Mouse (Mus musculus): ENCODE measurements at regions not wholly inside any gene's neighbourhood (a gene's known extent, or its start where the extent isn't known, plus 50 kb on each side); places are given as distances from the start of the nearest gene placed in this dataset.

GRCm38 (mm10) chr1:184595449-184595848, 137.0 kb downstream of the Hlx start:
- WGBS = 92% methylated on average over 12 of the region's 12 CpGs
- Histone ChIP-seq H3K27ac (no peak overlapping the region), H3K27me3 (no peaks in the 10 kb centered on the region), H3K36me3 (ENCODE audit: poor library complexity, severe bottlenecking) (no peaks in the 10 kb centered on the region), H3K9me3 (replicated peaks) (no peaks in the 10 kb centered on the region), H3K4me1 (no peaks in the 10 kb centered on the region), H3K9ac (no peak overlapping the region), H3K4me2 (no peak overlapping the region), H3K4me3 (no peak overlapping the region)
- no peak for ATAC-seq

- Histone ChIP-seq H3K27ac (no peak overlapping the region), H3K4me2 (no peak overlapping the region), H3K4me3 (no peak overlapping the region), H3K9me3 (replicated peaks) (no peaks in the 10 kb centered on the region), H3K4me1 (no peaks in the 10 kb centered on the region), H3K9ac (no peak overlapping the region), H3K36me3 (ENCODE audit: poor library complexity, severe bottlenecking) (no peaks in the 10 kb centered on the region), H3K27me3 (no peaks in the 10 kb centered on the region)
- 60% methylated on average over 7 of the region's 7 CpGs for WGBS
- ATAC-seq = no peak
Observed at GRCm38 (mm10) chr1:184590634-184591033, 141.8 kb downstream of the Hlx start.

GRCm38 (mm10) chr1:184589277-184589676, 143.1 kb downstream of the Hlx start:
- WGBS = 80% methylated on average over 4 of the region's 4 CpGs

DNA sequence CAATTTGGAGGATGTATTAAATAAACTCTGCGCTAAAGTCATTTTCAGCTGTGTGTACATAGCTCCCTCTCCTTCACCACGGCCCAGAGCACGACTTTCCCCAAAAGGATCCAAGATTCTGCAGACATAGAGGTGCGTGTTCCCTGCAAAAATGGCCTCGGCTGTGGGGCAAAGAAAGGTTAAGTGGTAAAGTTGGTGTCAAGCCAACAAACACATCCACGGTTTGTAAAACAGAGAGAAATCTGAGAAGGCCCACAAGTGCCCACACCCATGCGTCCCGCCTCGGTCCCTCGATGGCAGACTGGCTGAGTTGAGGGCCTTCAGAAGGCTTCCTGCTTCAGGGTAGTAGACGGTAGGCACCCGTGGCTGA, 147.9 kb downstream of the Hlx start:
- H3K36me3 ChIP-seq (ENCODE audit: poor library complexity, severe bottlenecking) = no peaks in the 10 kb centered on the region
- no peaks in the 10 kb centered on the region for H3K4me1 ChIP-seq
- 91% methylated on average over 12 of the region's 12 CpGs for WGBS
- no peak for ATAC-seq
- no peaks in the 10 kb centered on the region for H3K27me3 ChIP-seq
- no peak overlapping the region for H3K4me2 ChIP-seq
- H3K9ac ChIP-seq = no peak overlapping the region
- H3K4me3 ChIP-seq = no peak overlapping the region
- H3K27ac ChIP-seq = no peak overlapping the region
- no peaks in the 10 kb centered on the region for H3K9me3 ChIP-seq (replicated peaks)

More at GRCm38 (mm10) chr1:184589277-184589676, 143.1 kb downstream of the Hlx start:
- Histone ChIP-seq H3K27ac (no peak overlapping the region), H3K4me2 (no peak overlapping the region), H3K36me3 (ENCODE audit: poor library complexity, severe bottlenecking) (no peaks in the 10 kb centered on the region), H3K9me3 (replicated peaks) (no peaks in the 10 kb centered on the region), H3K4me1 (no peaks in the 10 kb centered on the region), H3K9ac (no peak overlapping the region), H3K27me3 (no peaks in the 10 kb centered on the region), H3K4me3 (no peak overlapping the region)
- no peak for ATAC-seq

GRCm38 (mm10) chr1:184583751-184584504, 148.5 kb downstream of the Hlx start:
- Histone ChIP-seq H3K9ac (no peak overlapping the region), H3K4me1 (no peaks in the 10 kb centered on the region), H3K4me2 (no peak overlapping the region), H3K9me3 (replicated peaks) (no peaks in the 10 kb centered on the region), H3K27ac (no peak overlapping the region), H3K36me3 (ENCODE audit: poor library complexity, severe bottlenecking) (no peaks in the 10 kb centered on the region), H3K27me3 (no peaks in the 10 kb centered on the region), H3K4me3 (no peak overlapping the region)
- no peak for ATAC-seq
- 88% methylated on average over 6 of the region's 6 CpGs for WGBS

DNA sequence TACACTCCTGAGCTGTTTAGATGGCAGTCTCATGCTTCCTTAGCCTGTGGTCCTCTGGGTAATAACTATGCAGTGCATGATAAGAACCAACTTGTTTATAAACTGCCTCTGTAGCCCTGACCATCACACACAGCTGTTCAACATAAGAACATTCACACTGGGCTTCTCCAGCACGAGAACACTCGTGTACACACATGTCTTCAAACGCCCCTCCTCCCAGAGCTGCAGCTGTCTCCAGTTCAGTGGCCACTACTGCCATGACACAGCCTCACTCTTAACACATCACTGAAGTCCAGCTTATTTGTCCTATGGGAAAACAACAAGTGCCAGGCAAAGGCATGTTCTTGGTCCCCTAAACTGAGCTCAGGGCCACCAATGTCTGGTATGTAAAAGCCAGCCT, 152.9 kb downstream of the Hlx start:
- 87% methylated on average over 3 of the region's 3 CpGs for whole genome bisulfite sequencing
- no peaks in the 10 kb centered on the region for H3K27me3 ChIP-seq
- H3K4me3 ChIP-seq = no peak overlapping the region
- H3K9ac ChIP-seq = no peak overlapping the region
- H3K4me2 ChIP-seq = no peak overlapping the region
- no peak for ATAC-seq
- no peaks in the 10 kb centered on the region for H3K9me3 ChIP-seq (replicated peaks)
- H3K4me1 ChIP-seq = no peaks in the 10 kb centered on the region
- H3K27ac ChIP-seq = no peak overlapping the region
- no peaks in the 10 kb centered on the region for H3K36me3 ChIP-seq (ENCODE audit: poor library complexity, severe bottlenecking)

DNA sequence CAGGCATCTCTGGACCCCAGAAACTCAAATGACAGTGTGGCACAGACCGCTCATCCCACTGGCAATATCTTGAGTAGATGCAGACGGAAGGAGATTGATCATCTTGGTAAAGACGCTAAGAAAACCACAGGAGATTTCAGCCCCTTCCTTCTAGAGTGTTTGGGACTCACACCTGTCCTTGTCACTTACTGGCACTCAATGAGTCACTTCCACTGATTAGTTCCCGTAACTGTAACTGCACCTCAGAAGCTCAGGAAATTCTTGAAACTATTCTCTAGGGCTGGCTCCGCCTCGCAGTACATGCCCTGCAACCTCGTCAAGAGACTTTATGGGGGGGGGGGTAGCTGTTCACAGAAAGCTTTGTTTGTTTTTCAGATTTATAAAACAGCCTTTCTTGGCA, 155.9 kb downstream of the Hlx start:
- Histone ChIP-seq H3K9ac (no peak overlapping the region), H3K4me3 (no peak overlapping the region), H3K9me3 (replicated peaks) (no peaks in the 10 kb centered on the region), H3K27me3 (no peaks in the 10 kb centered on the region), H3K4me1 (no peaks in the 10 kb centered on the region), H3K36me3 (ENCODE audit: poor library complexity, severe bottlenecking) (no peaks in the 10 kb centered on the region), H3K4me2 (no peak overlapping the region), H3K27ac (no peak overlapping the region)
- no peak for ATAC-seq
- WGBS = 84% methylated on average over 7 of the region's 7 CpGs

DNA sequence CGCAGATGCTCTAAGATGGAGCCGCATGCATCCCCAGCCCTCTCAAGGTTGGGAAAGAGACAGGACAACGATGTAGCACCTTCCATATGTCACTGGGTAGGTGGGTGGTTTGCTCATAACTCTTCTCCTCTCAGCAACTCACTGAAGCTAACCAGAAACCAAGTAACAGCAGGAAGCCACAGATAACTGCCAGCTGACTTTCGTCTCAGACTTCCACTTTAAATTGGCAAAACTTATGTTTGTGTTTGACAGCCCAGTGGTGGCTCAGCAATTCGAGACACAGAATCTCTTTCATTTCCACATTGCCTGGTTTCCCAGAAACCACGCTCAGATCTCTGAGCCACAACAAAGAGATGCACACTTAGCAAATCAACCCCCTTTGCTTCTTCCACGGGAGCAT, 159.1 kb downstream of the Hlx start:
- WGBS = 77% methylated on average over 7 of the region's 7 CpGs
- no peaks in the 10 kb centered on the region for H3K36me3 ChIP-seq (ENCODE audit: poor library complexity, severe bottlenecking)
- H3K27ac ChIP-seq = no peak overlapping the region
- no peak overlapping the region for H3K4me2 ChIP-seq
- H3K27me3 ChIP-seq = no peaks in the 10 kb centered on the region
- no peak for ATAC-seq
- H3K9ac ChIP-seq = no peak overlapping the region
- H3K4me3 ChIP-seq = no peak overlapping the region
- H3K4me1 ChIP-seq = no peaks in the 10 kb centered on the region
- H3K9me3 ChIP-seq (replicated peaks) = no peaks in the 10 kb centered on the region

DNA sequence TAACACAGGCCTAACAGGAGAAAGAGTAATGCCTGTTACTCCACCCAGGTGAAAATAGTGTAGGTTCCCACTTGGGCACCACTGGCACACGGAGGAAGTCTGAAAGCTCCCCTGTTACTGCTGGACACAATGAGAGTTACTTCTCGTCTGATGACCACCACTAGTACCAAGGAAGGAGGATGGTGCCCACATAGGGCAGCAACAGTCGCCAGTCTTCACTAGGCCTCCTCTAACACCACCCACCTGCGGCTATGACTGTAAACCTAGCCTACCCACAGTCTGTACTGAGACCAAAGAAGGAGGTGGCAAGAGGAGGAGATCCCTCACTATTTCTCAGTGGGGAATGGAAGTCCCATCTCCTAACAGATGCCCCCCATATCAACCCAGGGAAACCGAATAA, 161.7 kb downstream of the Hlx start:
- Histone ChIP-seq H3K27ac (no peak overlapping the region), H3K9ac (no peak overlapping the region), H3K27me3 (no peaks in the 10 kb centered on the region), H3K4me2 (no peak overlapping the region), H3K4me1 (no peaks in the 10 kb centered on the region), H3K36me3 (ENCODE audit: poor library complexity, severe bottlenecking) (no peaks in the 10 kb centered on the region), H3K4me3 (no peak overlapping the region), H3K9me3 (replicated peaks) (no peaks in the 10 kb centered on the region)
- no peak for ATAC-seq
- WGBS = 87% methylated on average over 5 of the region's 5 CpGs

- no peak for ATAC-seq
- Histone ChIP-seq H3K27me3 (no peaks in the 10 kb centered on the region), H3K4me1 (no peaks in the 10 kb centered on the region), H3K36me3 (ENCODE audit: poor library complexity, severe bottlenecking) (no peaks in the 10 kb centered on the region), H3K27ac (no peak overlapping the region), H3K9me3 (replicated peaks) (no peaks in the 10 kb centered on the region), H3K4me2 (no peak overlapping the region), H3K9ac (no peak overlapping the region), H3K4me3 (no peak overlapping the region)
- WGBS = 89% methylated on average over 4 of the region's 4 CpGs
Observed at GRCm38 (mm10) chr1:184562926-184563325, 169.5 kb downstream of the Hlx start.

GRCm38 (mm10) chr1:184562239-184562638, 170.2 kb downstream of the Hlx start:
- Histone ChIP-seq H3K9ac (no peak overlapping the region), H3K27me3 (no peaks in the 10 kb centered on the region), H3K27ac (no peak overlapping the region), H3K4me2 (no peak overlapping the region), H3K9me3 (replicated peaks) (no peaks in the 10 kb centered on the region), H3K4me1 (no peaks in the 10 kb centered on the region), H3K4me3 (no peak overlapping the region), H3K36me3 (ENCODE audit: poor library complexity, severe bottlenecking) (no peaks in the 10 kb centered on the region)
- WGBS = 95% methylated on average over 5 of the region's 5 CpGs
- no peak for ATAC-seq

DNA sequence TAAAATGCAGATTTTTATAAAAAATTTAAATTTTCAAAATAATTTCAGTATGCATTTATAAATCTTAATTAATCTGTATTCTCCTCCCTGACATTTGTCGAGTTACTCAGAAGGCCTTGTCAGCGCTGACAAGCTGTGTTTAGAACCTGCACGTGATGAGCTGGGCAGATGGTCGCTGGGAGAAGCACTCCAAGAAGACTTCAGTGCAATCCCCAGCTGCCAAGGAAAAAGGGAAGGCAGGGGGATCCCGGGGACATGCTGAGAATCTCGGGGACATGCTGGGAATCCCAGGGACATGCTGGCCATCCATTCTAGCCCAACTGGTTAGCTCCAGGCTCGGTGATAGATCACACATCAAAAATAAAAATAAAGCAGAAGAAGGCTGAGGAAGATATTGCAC, 172.9 kb downstream of the Hlx start:
- ATAC-seq = peak; percentile 55; the same call in 1 of the 2 replicates
- no peak overlapping the region for H3K9ac ChIP-seq
- H3K4me2 ChIP-seq = no peak overlapping the region
- no peaks in the 10 kb centered on the region for H3K4me1 ChIP-seq
- no peaks in the 10 kb centered on the region for H3K9me3 ChIP-seq (replicated peaks)
- no peak overlapping the region for H3K4me3 ChIP-seq
- WGBS = 73% methylated on average over 7 of the region's 7 CpGs
- no peaks in the 10 kb centered on the region for H3K27me3 ChIP-seq
- no peaks in the 10 kb centered on the region for H3K36me3 ChIP-seq (ENCODE audit: poor library complexity, severe bottlenecking)
- H3K27ac ChIP-seq = no peak overlapping the region

GRCm38 (mm10) chr1:184553791-184554190, 178.6 kb downstream of the Hlx start:
- H3K27ac ChIP-seq = no peak overlapping the region
- H3K9me3 ChIP-seq (replicated peaks) = no peaks in the 10 kb centered on the region
- no peaks in the 10 kb centered on the region for H3K27me3 ChIP-seq
- ATAC-seq = no peak
- H3K4me3 ChIP-seq = no peak overlapping the region
- H3K4me2 ChIP-seq = no peak overlapping the region
- no peak overlapping the region for H3K9ac ChIP-seq
- no peaks in the 10 kb centered on the region for H3K4me1 ChIP-seq
- H3K36me3 ChIP-seq (ENCODE audit: poor library complexity, severe bottlenecking) = no peaks in the 10 kb centered on the region

Data from forebrain, embryonic 13.5 days (tissue).